Mouse (Mus musculus): ENCODE data around the gene Tent5c. TPM values are rescaled to one million over a fixed set of nuclear protein-coding genes. Genes with fewer than 3 reads are reported as not detected.

The Tent5c gene
- polyA plus RNA-seq, 1 experiment from 2014 or later, result 6.2 TPM

DNA sequence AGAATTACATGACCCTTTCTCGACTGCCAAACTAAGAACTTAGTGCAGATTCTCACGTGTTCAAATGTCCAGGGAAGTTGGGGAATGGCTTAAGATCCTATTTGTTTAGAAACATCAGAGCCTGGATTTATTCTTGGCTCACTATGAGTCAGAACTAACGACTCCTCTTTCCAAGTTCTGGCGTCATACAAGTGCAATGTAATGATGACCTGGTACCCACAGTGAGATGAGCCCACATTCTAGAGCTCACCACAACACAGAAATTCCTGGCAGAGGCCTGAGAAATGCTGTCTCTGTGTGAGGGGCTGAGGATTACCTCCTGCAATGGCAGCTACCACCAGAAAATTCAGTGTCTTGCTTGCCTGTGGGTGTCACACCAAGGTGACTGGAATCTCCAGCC lies 18.1 kb upstream of the Tent5c start:
- no peaks in the 10 kb centered on the region for H3K27me3 ChIP-seq
- no peak overlapping the region for H3K4me2 ChIP-seq
- H3K27ac ChIP-seq, result no peak overlapping the region
- H3K4me1 ChIP-seq, result no peaks in the 10 kb centered on the region
- no peaks in the 10 kb centered on the region for H3K9me3 ChIP-seq
- ATAC-seq (ENCODE audit: low FRiP score), result no peak
- no peak overlapping the region for H3K9ac ChIP-seq
- no peaks in the 10 kb centered on the region for H3K36me3 ChIP-seq (replicated peaks)
- 88% methylated on average over 4 of the region's 4 CpGs for WGBS
- no peak overlapping the region for H3K4me3 ChIP-seq (replicated peaks)

DNA sequence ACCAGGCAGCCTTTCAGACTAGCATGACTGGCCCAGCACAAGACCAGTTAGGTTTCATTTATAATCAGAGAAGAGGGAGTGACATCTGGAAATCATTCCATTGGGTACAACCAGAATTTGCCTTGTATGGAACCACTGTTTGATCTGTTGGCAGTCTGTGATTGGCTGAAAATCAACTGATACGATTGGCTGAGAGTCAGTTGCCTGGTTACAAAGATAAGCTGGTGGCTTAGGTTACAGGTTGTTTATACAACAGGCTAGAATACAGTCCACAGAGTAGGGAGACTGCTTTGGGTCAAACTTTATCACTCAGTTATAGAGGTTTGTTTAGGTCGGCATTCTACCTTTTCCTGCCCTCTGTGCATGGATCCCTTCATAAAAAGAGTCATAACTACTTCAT lies 17.6 kb upstream of the Tent5c start:
- Histone ChIP-seq H3K9ac (no peak overlapping the region), H3K4me2 (no peak overlapping the region), H3K4me3 (replicated peaks) (no peak overlapping the region), H3K4me1 (no peaks in the 10 kb centered on the region), H3K27me3 (no peaks in the 10 kb centered on the region), H3K27ac (no peak overlapping the region), H3K9me3 (no peaks in the 10 kb centered on the region), H3K36me3 (replicated peaks) (no peaks in the 10 kb centered on the region)
- ATAC-seq (ENCODE audit: low FRiP score), result no peak
- WGBS, result 83% methylated on average over 2 of the region's 2 CpGs

DNA sequence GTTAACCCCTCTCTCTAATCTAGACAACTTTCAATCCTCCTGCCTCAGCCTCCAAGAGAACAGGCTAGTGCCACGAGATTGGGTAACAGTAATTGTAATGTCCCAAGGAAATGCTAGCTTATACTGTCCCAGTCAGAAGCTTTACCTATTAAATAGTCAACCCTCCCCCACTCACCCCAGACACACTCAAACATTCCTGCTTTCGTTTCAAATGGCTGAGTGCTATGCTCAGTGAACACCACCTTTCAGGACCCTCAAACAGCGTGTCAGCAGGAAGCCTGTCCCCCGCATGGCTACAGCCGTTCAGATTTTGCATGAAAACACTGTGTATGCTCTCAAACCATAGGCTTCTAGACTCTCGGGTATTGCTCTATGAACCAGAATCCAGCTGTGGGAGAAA lies 14.8 kb upstream of the Tent5c start:
- no peak for ATAC-seq (ENCODE audit: low FRiP score)
- H3K9me3 ChIP-seq, result no peaks in the 10 kb centered on the region
- no peaks in the 10 kb centered on the region for H3K27me3 ChIP-seq
- H3K36me3 ChIP-seq (replicated peaks), result no peaks in the 10 kb centered on the region
- H3K4me2 ChIP-seq, result no peak overlapping the region
- H3K27ac ChIP-seq, result no peak overlapping the region
- no peak overlapping the region for H3K9ac ChIP-seq
- H3K4me3 ChIP-seq (replicated peaks), result no peak overlapping the region
- H3K4me1 ChIP-seq, result no peaks in the 10 kb centered on the region
- WGBS, result 82% methylated on average over 6 of the region's 6 CpGs

DNA sequence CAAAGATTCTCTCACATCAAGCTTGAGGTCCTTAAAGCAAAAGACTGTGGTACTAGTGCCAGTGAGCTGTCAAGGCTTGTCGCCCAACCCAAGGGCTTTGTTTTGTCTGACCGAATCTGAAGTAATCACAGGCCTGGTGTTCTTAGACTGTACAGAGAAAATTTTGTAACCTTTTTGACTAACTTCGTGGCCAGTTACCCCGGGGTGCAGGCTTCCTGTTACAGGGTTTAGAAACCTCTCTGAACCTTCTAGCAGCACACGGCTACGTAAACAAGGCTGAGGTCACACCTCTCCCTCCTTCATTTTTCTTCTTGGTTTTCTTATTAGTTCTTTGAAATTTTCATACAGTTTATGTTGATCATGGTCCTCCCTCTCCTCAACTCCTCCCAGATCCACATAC lies 13.4 kb upstream of the Tent5c start:
- Histone ChIP-seq H3K27me3 (no peaks in the 10 kb centered on the region), H3K4me2 (no peak overlapping the region), H3K9ac (no peak overlapping the region), H3K27ac (no peak overlapping the region), H3K9me3 (no peaks in the 10 kb centered on the region), H3K4me1 (no peaks in the 10 kb centered on the region), H3K36me3 (replicated peaks) (no peaks in the 10 kb centered on the region), H3K4me3 (replicated peaks) (no peak overlapping the region)
- ATAC-seq (ENCODE audit: low FRiP score), result no peak
- 89% methylated on average over 6 of the region's 6 CpGs for WGBS

DNA sequence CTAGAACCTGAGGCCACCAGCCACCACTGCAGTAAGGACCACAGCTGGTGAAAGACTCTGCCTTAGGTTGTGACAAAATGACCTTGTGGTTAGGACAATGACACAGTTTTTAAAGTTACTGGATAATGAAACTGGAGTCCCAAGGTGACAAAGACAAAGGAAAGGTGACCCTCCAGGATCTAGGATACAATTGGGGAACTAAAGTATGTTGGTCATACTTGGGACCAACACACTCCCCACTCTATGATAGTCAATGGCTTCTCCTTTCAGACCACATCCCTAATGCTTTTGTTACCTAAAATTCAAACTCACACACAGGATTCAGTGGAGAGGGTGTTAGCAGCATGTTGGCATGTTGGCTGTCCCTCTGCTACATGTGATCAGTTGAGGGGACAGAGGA lies 12.8 kb upstream of the Tent5c start:
- H3K4me2 ChIP-seq, result no peak overlapping the region
- H3K27me3 ChIP-seq, result no peaks in the 10 kb centered on the region
- no peak overlapping the region for H3K9ac ChIP-seq
- no peak overlapping the region for H3K27ac ChIP-seq
- no peaks in the 10 kb centered on the region for H3K36me3 ChIP-seq (replicated peaks)
- no peaks in the 10 kb centered on the region for H3K9me3 ChIP-seq
- ATAC-seq (ENCODE audit: low FRiP score), result no peak
- H3K4me3 ChIP-seq (replicated peaks), result no peak overlapping the region
- no peaks in the 10 kb centered on the region for H3K4me1 ChIP-seq

DNA sequence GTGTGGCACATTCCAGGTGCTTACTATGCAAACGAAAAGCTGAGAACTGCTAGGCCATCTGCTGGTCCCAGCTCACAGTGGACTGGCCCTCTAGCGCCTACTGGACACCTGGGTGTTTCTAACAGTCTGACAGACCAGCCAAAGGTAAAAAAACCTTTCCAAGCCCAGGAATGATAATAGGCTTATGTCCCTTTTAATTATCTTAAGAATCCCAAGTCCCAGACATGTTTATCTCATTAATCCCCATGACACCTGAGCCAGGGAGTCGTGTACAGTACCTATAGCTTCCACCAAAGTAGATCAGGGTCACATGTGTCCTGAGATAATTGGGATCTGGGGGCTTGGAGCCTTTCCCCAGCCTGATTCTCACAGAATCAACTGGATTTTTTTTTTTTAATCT lies 7.0 kb upstream of the Tent5c start:
- no peak for ATAC-seq (ENCODE audit: low FRiP score)
- H3K4me2 ChIP-seq, result no peak overlapping the region
- no peaks in the 10 kb centered on the region for H3K9me3 ChIP-seq
- no peak overlapping the region for H3K27ac ChIP-seq
- H3K9ac ChIP-seq, result no peak overlapping the region
- H3K36me3 ChIP-seq (replicated peaks), result no peaks in the 10 kb centered on the region
- no peak overlapping the region for H3K4me3 ChIP-seq (replicated peaks)
- no peaks in the 10 kb centered on the region for H3K27me3 ChIP-seq
- 70% methylated on average over 3 of the region's 3 CpGs for WGBS
- 0 out of 2 replicates have a peak, but pooled peaks cover 3% of the 10 kb centered on the region for H3K4me1 ChIP-seq

DNA sequence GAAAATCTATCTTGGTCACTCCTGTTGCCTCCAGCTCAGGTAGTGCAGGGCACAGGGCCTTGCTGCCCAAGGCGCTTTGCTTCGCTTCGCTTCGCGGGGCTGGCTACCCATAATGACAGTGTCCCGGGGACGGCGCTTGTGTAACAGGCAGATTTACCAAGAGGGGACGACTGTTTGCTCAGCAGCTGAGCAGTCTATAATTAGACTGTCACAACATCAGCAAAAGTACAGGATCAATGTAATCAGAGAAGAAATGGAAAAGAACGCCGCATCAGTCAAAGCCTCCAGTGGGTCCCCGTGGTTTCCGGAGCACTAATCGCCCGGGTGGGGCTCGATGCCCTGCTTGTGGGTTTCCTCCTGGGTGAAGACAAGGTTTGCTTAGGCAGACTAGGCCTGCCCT lies 6.3 kb upstream of the Tent5c start:
- Histone ChIP-seq H3K9ac (no peak overlapping the region), H3K36me3 (replicated peaks) (no peaks in the 10 kb centered on the region), H3K27me3 (peaks cover 2% of the 10 kb centered on the region), H3K4me2 (no peak overlapping the region), H3K9me3 (no peaks in the 10 kb centered on the region), H3K27ac (no peak overlapping the region), H3K4me3 (replicated peaks) (no peak overlapping the region), H3K4me1 (peaks cover 3% of the 10 kb centered on the region; the same call in 1 of the 2 replicates)
- 85% methylated on average over 16 of the region's 16 CpGs for WGBS
- peak; percentile 41; the same call in 1 of the 2 replicates for ATAC-seq (ENCODE audit: low FRiP score)

DNA sequence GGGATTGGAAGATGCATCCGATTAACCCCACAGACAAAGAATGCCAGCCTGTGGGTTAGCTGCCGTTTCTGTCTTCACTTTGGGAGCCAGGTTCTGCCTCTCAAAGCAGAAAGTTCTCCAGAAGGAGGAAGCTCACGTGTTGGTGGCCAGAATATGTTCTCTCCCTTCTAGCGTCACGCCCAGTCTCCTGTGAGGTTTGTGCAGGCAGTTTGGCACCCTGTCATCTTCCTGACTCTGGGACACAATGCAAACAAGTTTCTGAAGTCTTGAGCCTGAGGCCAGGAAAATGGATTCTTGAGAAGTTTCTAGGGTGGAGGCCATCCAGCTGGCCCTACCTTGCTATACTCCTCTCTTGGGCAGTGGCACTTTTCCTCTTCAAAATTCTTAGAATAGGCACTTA lies 5.8 kb upstream of the Tent5c start:
- ATAC-seq (ENCODE audit: low FRiP score), result no peak
- Histone ChIP-seq H3K9ac (no peak overlapping the region), H3K4me3 (replicated peaks) (no peak overlapping the region), H3K36me3 (replicated peaks) (no peaks in the 10 kb centered on the region), H3K9me3 (no peaks in the 10 kb centered on the region), H3K27ac (no peak overlapping the region), H3K27me3 (peaks cover 7% of the 10 kb centered on the region), H3K4me2 (no peak overlapping the region), H3K4me1 (peaks cover 9% of the 10 kb centered on the region)
- WGBS, result 91% methylated on average over 5 of the region's 5 CpGs

DNA sequence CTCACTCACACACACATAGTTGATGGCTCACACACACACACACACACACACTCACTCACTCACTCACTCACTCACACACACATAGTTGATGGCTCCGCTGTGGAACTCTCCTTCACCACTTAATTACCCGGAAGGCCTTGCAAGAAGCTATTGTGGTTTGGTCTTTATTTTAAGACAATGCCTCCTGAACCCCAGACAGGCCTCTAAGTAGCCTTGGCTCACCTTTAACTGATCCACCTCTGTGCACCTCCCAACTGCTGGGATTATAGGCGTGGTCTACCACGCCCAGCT lies 831 bp upstream of the Tent5c start:
- Histone ChIP-seq H3K9ac (peak overlapping the region; percentile 55), H3K4me1 (peaks cover 17% of the 10 kb centered on the region), H3K9me3 (no peaks in the 10 kb centered on the region), H3K4me3 (replicated peaks) (peak overlapping the region; percentile 64), H3K27me3 (peaks cover 49% of the 10 kb centered on the region), H3K27ac (0 out of 2 replicates have a peak overlapping the region, but pooled peaks have one; percentile 5), H3K4me2 (peak overlapping the region; percentile 99), H3K36me3 (replicated peaks) (no peaks in the 10 kb centered on the region)
- peak; percentile 7; the same call in 1 of the 2 replicates for ATAC-seq (ENCODE audit: low FRiP score)
- 18% methylated on average over 4 of the region's 4 CpGs for WGBS

DNA sequence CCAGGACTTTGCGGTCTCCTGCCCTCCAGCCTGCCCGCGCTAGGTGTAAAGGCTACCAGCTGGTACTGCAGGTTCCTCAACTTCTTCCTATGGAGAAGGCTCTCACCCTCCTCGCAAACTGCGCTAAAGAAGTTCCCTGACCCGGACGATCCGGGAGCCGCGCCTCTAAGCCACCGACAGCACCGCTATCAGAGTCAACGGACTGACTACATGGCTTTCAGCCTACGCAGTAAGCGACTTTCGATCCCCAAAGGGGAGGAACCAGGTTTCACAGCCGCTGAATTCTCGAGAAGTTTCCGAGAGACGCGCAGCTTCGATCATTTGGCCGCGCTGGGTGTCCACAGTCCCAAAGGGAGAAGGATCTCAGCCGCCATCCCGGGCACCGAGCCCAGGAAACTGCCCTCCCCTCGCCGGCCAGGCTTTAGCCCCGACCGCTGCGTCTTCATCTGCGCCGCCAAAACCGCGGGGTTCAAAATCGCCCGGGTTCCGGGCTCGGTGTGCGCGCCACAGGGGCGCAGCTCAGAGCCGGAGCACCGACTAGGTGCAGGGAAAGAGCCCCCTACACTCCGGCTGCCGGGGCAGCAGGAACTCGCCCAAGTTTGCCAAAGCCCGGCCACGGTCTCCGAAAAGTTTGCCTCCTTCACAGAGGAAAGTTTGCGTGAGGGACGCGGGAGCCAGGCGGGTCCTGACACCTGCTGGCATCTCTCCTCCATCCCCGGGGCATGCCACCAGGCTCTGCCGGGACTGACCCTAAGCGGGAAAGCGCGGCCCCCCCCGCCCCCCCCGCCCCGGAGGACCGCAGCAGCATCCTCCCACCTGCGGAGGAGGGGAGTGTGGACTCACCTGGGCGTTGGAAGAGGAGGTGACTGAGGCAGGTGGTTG lies 632 bp downstream of the Tent5c start:
- peaks cover 17% of the 10 kb centered on the region for H3K4me1 ChIP-seq
- no peaks in the 10 kb centered on the region for H3K36me3 ChIP-seq (replicated peaks)
- H3K9ac ChIP-seq, result peak overlapping the region; percentile 59
- peak; percentile 27 for ATAC-seq (ENCODE audit: low FRiP score)
- no peaks in the 10 kb centered on the region for H3K9me3 ChIP-seq
- WGBS, result under 1% methylated on average over 66 of the region's 66 CpGs
- H3K27ac ChIP-seq, result no peak overlapping the region
- H3K4me3 ChIP-seq (replicated peaks), result peak overlapping the region; percentile 64
- H3K27me3 ChIP-seq, result peaks cover 49% of the 10 kb centered on the region
- peak overlapping the region; percentile 99 for H3K4me2 ChIP-seq

DNA sequence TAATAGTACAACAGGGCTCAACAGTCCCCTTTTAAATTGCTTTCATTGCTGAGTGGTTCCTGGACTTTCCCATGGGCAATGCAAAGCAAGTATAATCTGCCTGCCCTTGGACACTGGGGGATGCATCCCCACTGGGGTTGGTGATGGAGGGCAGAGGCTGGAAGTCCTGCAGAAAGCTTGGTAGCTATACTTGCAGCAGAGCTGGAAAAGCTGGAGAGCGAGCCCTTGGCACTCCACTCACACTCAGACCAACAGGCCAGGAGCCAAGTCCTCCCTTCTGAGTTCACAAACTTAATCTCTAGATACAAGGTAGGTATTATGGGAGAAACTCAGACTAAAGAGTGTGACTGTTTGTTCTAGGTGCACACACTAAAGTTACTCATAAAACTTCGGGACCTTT lies 2.1 kb downstream of the Tent5c start:
- no peak for ATAC-seq (ENCODE audit: low FRiP score)
- no peak overlapping the region for H3K4me2 ChIP-seq
- H3K9me3 ChIP-seq, result no peaks in the 10 kb centered on the region
- H3K27me3 ChIP-seq, result peaks cover 49% of the 10 kb centered on the region
- H3K4me3 ChIP-seq (replicated peaks), result no peak overlapping the region
- H3K27ac ChIP-seq, result no peak overlapping the region
- H3K36me3 ChIP-seq (replicated peaks), result no peaks in the 10 kb centered on the region
- H3K4me1 ChIP-seq, result peaks cover 17% of the 10 kb centered on the region
- H3K9ac ChIP-seq, result no peak overlapping the region
- WGBS, result 84% methylated on average over 2 of the region's 2 CpGs

DNA sequence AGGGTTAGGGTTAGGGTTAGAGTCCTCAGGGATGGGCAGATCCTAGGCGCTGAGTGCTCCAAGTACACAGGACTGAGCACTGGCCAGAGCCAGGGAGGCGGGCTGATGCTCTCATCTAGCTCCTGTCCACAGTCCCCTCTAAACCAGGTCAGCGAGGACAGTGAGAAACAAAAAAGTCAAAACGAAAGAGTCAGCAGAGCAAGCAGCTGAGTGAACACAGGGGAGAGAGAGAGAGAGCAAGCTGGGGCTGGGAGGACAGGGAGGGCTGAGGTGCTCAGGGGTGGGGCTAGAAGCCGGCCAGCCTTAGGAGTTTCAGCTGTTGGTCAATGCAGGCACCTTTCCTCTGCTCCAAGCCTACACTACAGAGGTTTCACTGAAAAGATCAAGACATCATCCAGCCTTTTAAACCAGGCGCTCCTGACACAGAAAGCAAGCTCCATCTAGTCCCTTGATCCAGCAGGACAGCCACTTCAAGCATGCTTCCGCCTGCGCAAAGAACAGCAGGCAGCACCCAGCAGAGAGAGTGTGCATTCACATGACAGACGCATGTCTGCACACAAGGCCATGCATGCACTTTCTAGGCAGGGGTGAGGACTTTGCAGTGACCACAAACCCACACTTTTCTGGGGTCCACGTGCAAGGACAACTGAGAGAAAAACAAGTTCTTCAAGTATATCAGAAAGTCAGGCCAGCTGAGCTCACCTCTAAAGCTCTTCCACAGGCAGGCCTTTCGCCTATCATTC lies 3.6 kb downstream of the Tent5c start:
- Histone ChIP-seq H3K4me3 (replicated peaks) (no peak overlapping the region; the same call in 1 of the 2 replicates), H3K27me3 (peaks cover 48% of the 10 kb centered on the region), H3K4me2 (no peak overlapping the region), H3K27ac (no peak overlapping the region), H3K9ac (no peak overlapping the region), H3K4me1 (peaks cover 17% of the 10 kb centered on the region), H3K9me3 (no peaks in the 10 kb centered on the region), H3K36me3 (replicated peaks) (no peaks in the 10 kb centered on the region)
- 46% methylated on average over 11 of the region's 11 CpGs for WGBS
- no peak for ATAC-seq (ENCODE audit: low FRiP score)
